Comparison of ENCODE assay signal across 19 mouse cellular contexts in genomic region chr15:89343325-89343724, GRCm38 (mm10). TPM values are rescaled to one million over a fixed set of nuclear protein-coding genes. Genes with fewer than 3 reads are reported as not detected.
DNase-seq lines count a peak whose midpoint lies in the region; ATAC-seq and TF ChIP-seq lines count a peak whose summit lies in the region.
"Had no signal": no experiment of that assay in that cellular context is flagged by ENCODE, and none has a peak within 500 bp of the region (broad histone marks: within the 10 kb centered on the region; RNA-seq: fewer than 3 reads in every experiment).

No protein-coding gene starts in this region.

- TF ChIP-seq EP300 in lung, postnatal 0 days (IDR thresholded peaks at IDR 0.05), result no peak
- no peak for TF ChIP-seq EP300 in ES-Bruce4 (IDR thresholded peaks at IDR 0.05; ENCODE audit: insufficient read depth, low read depth, low read length)
- TF ChIP-seq EP300 in stomach, postnatal 0 days (optimal IDR thresholded peaks at IDR 0.05), result no peak

- no peak overlapping the region for H3K4me2 ChIP-seq in intestine, postnatal 0 days (replicated peaks; ENCODE audit: low read depth)
- H3K4me2 ChIP-seq in intestine, embryonic 15.5 days (replicated peaks), result no peak overlapping the region
- H3K4me2 ChIP-seq in lung, postnatal 0 days (replicated peaks; ENCODE audit: low read depth, low read length), result no peak overlapping the region
- no peak overlapping the region for H3K4me2 ChIP-seq in stomach, postnatal 0 days (replicated peaks; ENCODE audit: low read depth)
- H3K4me2 ChIP-seq: forebrain, embryonic 13.5 days; heart, embryonic 13.5 days; limb, embryonic 12.5 days; lung, embryonic 14.5 days; midbrain, embryonic 13.5 days had no signal

- TF ChIP-seq POLR2A in ES-Bruce4 (IDR thresholded peaks at IDR 0.05; ENCODE audit: insufficient read depth, low read length), result no peak

- no peak overlapping the region for H3K4me3 ChIP-seq in intestine, postnatal 0 days (ENCODE audit: low read depth, low read length)
- no peak overlapping the region for H3K4me3 ChIP-seq in intestine, embryonic 15.5 days (replicated peaks)
- no peak overlapping the region for H3K4me3 ChIP-seq in lung, postnatal 0 days (ENCODE audit: low read depth, low read length)
- H3K4me3 ChIP-seq in ES-Bruce4 (ENCODE audit: low read depth, low read length), result no peak overlapping the region
- H3K4me3 ChIP-seq in stomach, postnatal 0 days (ENCODE audit: low read depth, low read length), result no peak overlapping the region
- H3K4me3 ChIP-seq: forebrain, embryonic 13.5 days; heart, embryonic 13.5 days; limb, embryonic 12.5 days; midbrain, embryonic 13.5 days had no signal

- WGBS in intestine, postnatal 0 days, result 85% methylated on average over 3 of the region's 3 CpGs
- WGBS in intestine, embryonic 15.5 days, result 86% methylated on average over 3 of the region's 3 CpGs
- 82% methylated on average over 3 of the region's 3 CpGs for WGBS in lung, postnatal 0 days
- WGBS in stomach, postnatal 0 days, result 82% methylated on average over 3 of the region's 3 CpGs

- H3K27me3 ChIP-seq in intestine, postnatal 0 days (replicated peaks; ENCODE audit: control insufficient read depth, insufficient read depth, low read length), result no peaks in the 10 kb centered on the region
- H3K27me3 ChIP-seq in intestine, embryonic 15.5 days (replicated peaks), result no peaks in the 10 kb centered on the region
- no peaks in the 10 kb centered on the region for H3K27me3 ChIP-seq in lung, postnatal 0 days (replicated peaks; ENCODE audit: insufficient read depth, low read length)
- H3K27me3 ChIP-seq in ES-Bruce4 (ENCODE audit: control insufficient read depth, insufficient read depth, low read length, poor library complexity, severe bottlenecking), result no peaks in the 10 kb centered on the region
- no peaks in the 10 kb centered on the region for H3K27me3 ChIP-seq in stomach, postnatal 0 days (ENCODE audit: control insufficient read depth, insufficient read depth, low read length)
- H3K27me3 ChIP-seq: forebrain, embryonic 13.5 days; heart, embryonic 13.5 days; limb, embryonic 12.5 days; midbrain, embryonic 13.5 days had no signal

- no peak overlapping the region for H3K27ac ChIP-seq in intestine, postnatal 0 days (ENCODE audit: low read depth, low read length)
- no peak overlapping the region for H3K27ac ChIP-seq in intestine, embryonic 15.5 days
- H3K27ac ChIP-seq in lung, postnatal 0 days (ENCODE audit: low read length), result no peak overlapping the region
- H3K27ac ChIP-seq in ES-Bruce4 (ENCODE audit: insufficient read depth, low read length), result no peak overlapping the region
- no peak overlapping the region for H3K27ac ChIP-seq in stomach, postnatal 0 days (replicated peaks)
- H3K27ac ChIP-seq: forebrain, embryonic 13.5 days; heart, embryonic 13.5 days; limb, embryonic 12.5 days; midbrain, embryonic 13.5 days had no signal

- TF ChIP-seq CTCF in intestine, postnatal 0 days (IDR thresholded peaks at IDR 0.05; ENCODE audit: low read depth), result peak; percentile 46
- peak; percentile 50 for TF ChIP-seq CTCF in lung, postnatal 0 days (IDR thresholded peaks at IDR 0.05)
- TF ChIP-seq CTCF in ES-Bruce4 (IDR thresholded peaks at IDR 0.05; ENCODE audit: low read depth, low read length), result peak; percentile 7
- TF ChIP-seq CTCF in stomach, postnatal 0 days (IDR thresholded peaks at IDR 0.05; ENCODE audit: low read depth), result peak; percentile 40

- ATAC-seq in intestine, postnatal 0 days, result no peak
- no peak for ATAC-seq in intestine, embryonic 15.5 days
- ATAC-seq in lung, postnatal 0 days, result no peak
- ATAC-seq in stomach, postnatal 0 days (ENCODE audit: low FRiP score, low TSS enrichment), result no peak
- ATAC-seq: forebrain, embryonic 13.5 days; inflammation-experienced regulatory T-cells, adult 6 months; midbrain, embryonic 13.5 days had no signal

- DNase-seq in lung, postnatal 0 days (ENCODE audit: low spot score), result no peak
- DNase-seq in lung, postnatal 25 days (ENCODE audit: low spot score), result no peak
- no peak for DNase-seq in stomach, postnatal 0 days (ENCODE audit: low spot score)
- DNase-seq in urinary bladder, postnatal 14 days (ENCODE audit: low spot score), result no peak
- DNase-seq: cerebellum, postnatal 36 days; lung, embryonic 14.5 days; right cerebral cortex, adult 18-20 months had no signal

- H3K9me3 ChIP-seq in intestine, postnatal 0 days (ENCODE audit: control insufficient read depth), result no peaks in the 10 kb centered on the region
- H3K9me3 ChIP-seq in intestine, embryonic 15.5 days, result no peaks in the 10 kb centered on the region
- H3K9me3 ChIP-seq in lung, postnatal 0 days (ENCODE audit: low read length), result no peaks in the 10 kb centered on the region
- H3K9me3 ChIP-seq in ES-Bruce4 (replicated peaks; ENCODE audit: control insufficient read depth, insufficient read depth, low read length, poor library complexity, severe bottlenecking), result no peaks in the 10 kb centered on the region
- no peaks in the 10 kb centered on the region for H3K9me3 ChIP-seq in stomach, postnatal 0 days (ENCODE audit: control insufficient read depth, low read length)
- H3K9me3 ChIP-seq: forebrain, embryonic 13.5 days; G1E; heart, embryonic 13.5 days; limb, embryonic 12.5 days; midbrain, embryonic 13.5 days had no signal

- no peak overlapping the region for H3K9ac ChIP-seq in intestine, postnatal 0 days (ENCODE audit: low read depth, low read length)
- H3K9ac ChIP-seq in intestine, embryonic 15.5 days, result no peak overlapping the region
- H3K9ac ChIP-seq in lung, postnatal 0 days (replicated peaks; ENCODE audit: low read depth), result no peak overlapping the region
- no peak overlapping the region for H3K9ac ChIP-seq in ES-Bruce4 (ENCODE audit: low read depth, poor library complexity, severe bottlenecking)
- no peak overlapping the region for H3K9ac ChIP-seq in stomach, postnatal 0 days (ENCODE audit: low read length)
- H3K9ac ChIP-seq: forebrain, embryonic 13.5 days; heart, embryonic 13.5 days; limb, embryonic 12.5 days; lung, embryonic 14.5 days; midbrain, embryonic 13.5 days had no signal

- no peaks in the 10 kb centered on the region for H3K4me1 ChIP-seq in intestine, postnatal 0 days (replicated peaks; ENCODE audit: control insufficient read depth, insufficient read depth, low read length)
- H3K4me1 ChIP-seq in intestine, embryonic 15.5 days (replicated peaks), result no peaks in the 10 kb centered on the region
- H3K4me1 ChIP-seq in lung, postnatal 0 days (ENCODE audit: insufficient read depth, low read depth, low read length), result no peaks in the 10 kb centered on the region
- H3K4me1 ChIP-seq in ES-Bruce4 (ENCODE audit: control insufficient read depth, insufficient read depth, low read length), result no peaks in the 10 kb centered on the region
- no peaks in the 10 kb centered on the region for H3K4me1 ChIP-seq in stomach, postnatal 0 days (replicated peaks; ENCODE audit: control insufficient read depth, insufficient read depth)
- H3K4me1 ChIP-seq: forebrain, embryonic 13.5 days; heart, embryonic 13.5 days; limb, embryonic 12.5 days; midbrain, embryonic 13.5 days had no signal

- H3K36me3 ChIP-seq in intestine, postnatal 0 days (ENCODE audit: control insufficient read depth, insufficient read depth), result no peaks in the 10 kb centered on the region
- no peaks in the 10 kb centered on the region for H3K36me3 ChIP-seq in intestine, embryonic 15.5 days
- H3K36me3 ChIP-seq in lung, postnatal 0 days (ENCODE audit: insufficient read depth, low read length), result no peaks in the 10 kb centered on the region
- no peaks in the 10 kb centered on the region for H3K36me3 ChIP-seq in ES-Bruce4 (ENCODE audit: control insufficient read depth, insufficient read depth, low read length, poor library complexity, severe bottlenecking)
- no peaks in the 10 kb centered on the region for H3K36me3 ChIP-seq in stomach, postnatal 0 days (ENCODE audit: control insufficient read depth, insufficient read depth, low read length)
- H3K36me3 ChIP-seq: G1E; heart, embryonic 13.5 days; limb, embryonic 12.5 days; midbrain, embryonic 13.5 days had no signal

RNA-seq across cellular contexts. Expression of gene Miox, which starts 9.1 kb away (rescaled TPM):
- not detected in 2 replicates for polyA plus RNA-seq in intestine, postnatal 0 days (2015; fragmentation: Nextera tagmentation; extraction: Ambion mirVana)
- polyA plus RNA-seq in intestine, embryonic 15.5 days (2015; fragmentation: Nextera tagmentation; extraction: Ambion mirVana), result 0.32 and 0.36 TPM in 2 replicates
- not detected in 2 replicates for polyA plus RNA-seq in lung, postnatal 0 days (2015; fragmentation: Nextera tagmentation; extraction: Ambion mirVana)
- polyA plus RNA-seq in ES-Bruce4 (2011; ENCODE audit: insufficient read depth, insufficient read length, low read depth, missing spikeins), result not detected in 2 replicates
- 0.17 TPM in 1 of 2 replicates, not detected in the other for polyA plus RNA-seq in stomach, postnatal 0 days (2015; fragmentation: Nextera tagmentation; extraction: Ambion mirVana)
- polyA plus RNA-seq: forebrain, embryonic 13.5 days; G1E; gonadal fat pad, adult 2 months; heart, embryonic 13.5 days; inflammation-experienced regulatory T-cells, adult 6 months; limb, embryonic 12.5 days; lung, embryonic 14.5 days; midbrain, embryonic 13.5 days; stomach, embryonic 14.5 days; thymus, postnatal 0 days had no signal

RNA-seq across cellular contexts. Expression of gene Lmf2, which starts 12.1 kb away (rescaled TPM):
- polyA plus RNA-seq in intestine, postnatal 0 days (2015; fragmentation: Nextera tagmentation; extraction: Ambion mirVana), result 19.1 and 20.5 TPM in 2 replicates
- polyA plus RNA-seq in intestine, embryonic 15.5 days (2015; fragmentation: Nextera tagmentation; extraction: Ambion mirVana), result 55.2 and 58.0 TPM in 2 replicates
- polyA plus RNA-seq in lung, postnatal 0 days (2015; fragmentation: Nextera tagmentation; extraction: Ambion mirVana), result 44.8 and 48.1 TPM in 2 replicates
- 41.4 and 42.1 TPM in 2 replicates for polyA plus RNA-seq in ES-Bruce4 (2011; ENCODE audit: insufficient read depth, insufficient read length, low read depth, missing spikeins)
- polyA plus RNA-seq in stomach, postnatal 0 days (2015; fragmentation: Nextera tagmentation; extraction: Ambion mirVana), result 24.3 and 24.4 TPM in 2 replicates

RNA-seq across cellular contexts. Expression of gene Ncaph2, which starts 12.2 kb away (rescaled TPM):
- polyA plus RNA-seq in intestine, postnatal 0 days (2015; fragmentation: Nextera tagmentation; extraction: Ambion mirVana), result 55.2 and 65.2 TPM in 2 replicates
- 131 and 138 TPM in 2 replicates for polyA plus RNA-seq in intestine, embryonic 15.5 days (2015; fragmentation: Nextera tagmentation; extraction: Ambion mirVana)
- 73.7 and 80.7 TPM in 2 replicates for polyA plus RNA-seq in lung, postnatal 0 days (2015; fragmentation: Nextera tagmentation; extraction: Ambion mirVana)
- 164 and 173 TPM in 2 replicates for polyA plus RNA-seq in ES-Bruce4 (2011; ENCODE audit: insufficient read depth, insufficient read length, low read depth, missing spikeins)
- 69.4 and 72.8 TPM in 2 replicates for polyA plus RNA-seq in stomach, postnatal 0 days (2015; fragmentation: Nextera tagmentation; extraction: Ambion mirVana)

RNA-seq across cellular contexts. Expression of gene Adm2, which starts 20.8 kb away (rescaled TPM):
- polyA plus RNA-seq in intestine, postnatal 0 days (2015; fragmentation: Nextera tagmentation; extraction: Ambion mirVana), result 0.14 TPM in 1 of 2 replicates, not detected in the other
- polyA plus RNA-seq in intestine, embryonic 15.5 days (2015; fragmentation: Nextera tagmentation; extraction: Ambion mirVana), result 1.4 and 1.5 TPM in 2 replicates
- 0.11 and 0.12 TPM in 2 replicates for polyA plus RNA-seq in lung, postnatal 0 days (2015; fragmentation: Nextera tagmentation; extraction: Ambion mirVana)
- 1.1 TPM in 1 of 2 replicates, not detected in the other for polyA plus RNA-seq in ES-Bruce4 (2011; ENCODE audit: insufficient read depth, insufficient read length, low read depth, missing spikeins)
- 0.44 and 0.47 TPM in 2 replicates for polyA plus RNA-seq in stomach, postnatal 0 days (2015; fragmentation: Nextera tagmentation; extraction: Ambion mirVana)
- polyA plus RNA-seq: forebrain, embryonic 13.5 days; inflammation-experienced regulatory T-cells, adult 6 months; midbrain, embryonic 13.5 days; stomach, embryonic 14.5 days had no signal

RNA-seq across cellular contexts. Expression of gene Sbf1, which starts 28.2 kb away (rescaled TPM):
- polyA plus RNA-seq in intestine, postnatal 0 days (2015; fragmentation: Nextera tagmentation; extraction: Ambion mirVana), result 22.2 and 24.2 TPM in 2 replicates
- 35.1 and 38.8 TPM in 2 replicates for polyA plus RNA-seq in intestine, embryonic 15.5 days (2015; fragmentation: Nextera tagmentation; extraction: Ambion mirVana)
- 28.1 and 30.9 TPM in 2 replicates for polyA plus RNA-seq in lung, postnatal 0 days (2015; fragmentation: Nextera tagmentation; extraction: Ambion mirVana)
- polyA plus RNA-seq in ES-Bruce4 (2011; ENCODE audit: insufficient read depth, insufficient read length, low read depth, missing spikeins), result 51.5 and 66.1 TPM in 2 replicates
- 27.6 and 31.9 TPM in 2 replicates for polyA plus RNA-seq in stomach, postnatal 0 days (2015; fragmentation: Nextera tagmentation; extraction: Ambion mirVana)
